Mouse (Mus musculus) MEL (cell line): ENCODE measurements around the gene Sh2d6. TPM values are rescaled to one million over a fixed set of nuclear protein-coding genes. Genes with fewer than 3 reads are reported as not detected.
A peak's percentile ranks its signal among the peaks of the same experiment; 100 is the strongest.
"Not testable (repeated sequence)": the region's sequence is repeated elsewhere in the genome, so short reads cannot be mapped to it uniquely, and the experiment has no call there.

Source experiments
- DNase-seq: peaks from one replicate; pipeline ENCODE4 v3.0.0; 2011; ENCODE audit warnings: low read depth, low spot score
- H3K27ac ChIP-seq: 2 replicates; pipeline ENCODE4 v1.5.1; 2012; ENCODE audit warnings: low read depth, mild to moderate bottlenecking, control low read depth, low read length, moderate library complexity; ENCODE audit not compliant: control insufficient read depth
- H3K27me3 ChIP-seq, 2 experiments: fragments of 150-350 bp in 1 of 2; sonication (generic) in 1 of 2; 2 replicates each; pipeline ENCODE4 v1.6.1; 2012; ENCODE audit warnings: low read length in 2 of 2, mild to moderate bottlenecking in 2 of 2, improper control_type of control experiment in 1 of 2, moderate library complexity in 1 of 2; ENCODE audit not compliant: insufficient read depth in 2 of 2, control insufficient read depth in 1 of 2
- H3K36me3 ChIP-seq, 2 experiments: 2 replicates each; pipeline ENCODE4 v1.6.1; 2012 to 2014; ENCODE audit warnings: low read length in 2 of 2, improper control_type of control experiment in 1 of 2, inconsistent platforms in 1 of 2, mild to moderate bottlenecking in 1 of 2; ENCODE audit not compliant: insufficient read depth in 2 of 2, control insufficient read depth in 1 of 2
- H3K4me1 ChIP-seq, 2 experiments: fragments of 150-350 bp in 1 of 2; sonication (generic) in 1 of 2; 2 replicates each; pipeline ENCODE4 v1.6.1; 2012; ENCODE audit warnings: low read length in 2 of 2, improper control_type of control experiment in 1 of 2, mild to moderate bottlenecking in 1 of 2; ENCODE audit not compliant: insufficient read depth in 2 of 2, control insufficient read depth in 1 of 2
- H3K4me3 ChIP-seq, 2 experiments: fragments of 150-350 bp in 1 of 2; sonication (generic) in 1 of 2; 2 replicates each; pipeline ENCODE4 v1.5.1; 2012; ENCODE audit warnings: low read depth in 2 of 2, low read length in 2 of 2, mild to moderate bottlenecking in 2 of 2, moderate library complexity in 2 of 2, control low read depth in 1 of 2, improper control_type of control experiment in 1 of 2; ENCODE audit not compliant: control insufficient read depth in 1 of 2, insufficient read depth in 1 of 2
- H3K79me2 ChIP-seq: 2 replicates; pipeline ENCODE4 v1.6.1; 2012; ENCODE audit warnings: mild to moderate bottlenecking, low read length, moderate library complexity; ENCODE audit not compliant: control insufficient read depth, poor library complexity, insufficient read depth
- H3K9ac ChIP-seq: 2 replicates; pipeline ENCODE4 v1.6.1; 2012; ENCODE audit warnings: low read depth, mild to moderate bottlenecking, control low read depth, low read length, moderate library complexity; ENCODE audit not compliant: control insufficient read depth, poor library complexity, severe bottlenecking
- H3K9me3 ChIP-seq: fragments of 150-350 bp; sonication (generic); replicated peaks from 2 replicates; pipeline ENCODE4 v1.6.1; 2012; ENCODE audit warnings: mild to moderate bottlenecking, low read length, improper control_type of control experiment, moderate library complexity; ENCODE audit not compliant: insufficient read depth
- BHLHE40 ChIP-seq: IDR thresholded peaks from 2 replicates; pipeline ENCODE4 v1.6.1; 2012; ENCODE audit warnings: low read depth, mild to moderate bottlenecking, inconsistent platforms, low read length, improper control_type of control experiment, borderline replicate concordance
- CTCF ChIP-seq, 3 experiments: IDR thresholded peaks in 2 of 3; conservative IDR thresholded peaks in 1 of 3; 2 replicates each; pipeline ENCODE4 v1.5.1; 2011 to 2012; ENCODE audit warnings: low read length in 3 of 3, low read depth in 2 of 3, mild to moderate bottlenecking in 2 of 3, improper control_type of control experiment in 1 of 3, inconsistent platforms in 1 of 3, mixed read lengths in 1 of 3, moderate library complexity in 1 of 3; ENCODE audit not compliant: control insufficient read depth in 1 of 3, insufficient read depth in 1 of 3, poor library complexity in 1 of 3, severe bottlenecking in 1 of 3
- ELF1 ChIP-seq: IDR thresholded peaks from 2 replicates; pipeline ENCODE4 v1.6.1; 2014; ENCODE audit warnings: low read depth, mild to moderate bottlenecking, inconsistent platforms, low read length, improper control_type of control experiment, moderate library complexity
- EP300 ChIP-seq, 2 experiments: IDR thresholded peaks; 2 replicates each; pipeline ENCODE4 v1.6.1; 2011; ENCODE audit warnings: improper control_type of control experiment in 2 of 2, low read length in 2 of 2, low read depth in 1 of 2, mild to moderate bottlenecking in 1 of 2
- GABPA ChIP-seq: IDR thresholded peaks from 2 replicates; pipeline ENCODE4 v1.6.1; 2012; ENCODE audit warnings: low read depth, mild to moderate bottlenecking, inconsistent platforms, low read length, improper control_type of control experiment, moderate library complexity
- KAT2A ChIP-seq: conservative IDR thresholded peaks from 2 replicates; pipeline ENCODE4 v1.6.1; 2012; ENCODE audit warnings: low read depth, low read length, improper control_type of control experiment, inconsistent platforms
- MAFK ChIP-seq: IDR thresholded peaks from 2 replicates; pipeline ENCODE4 v1.6.1; 2011; ENCODE audit warnings: low read depth, mild to moderate bottlenecking, low read length, improper control_type of control experiment, borderline replicate concordance
- MAX ChIP-seq: IDR thresholded peaks from 2 replicates; pipeline ENCODE4 v1.6.1; 2011; ENCODE audit warnings: low read length, improper control_type of control experiment
- MXI1 ChIP-seq: IDR thresholded peaks from 2 replicates; pipeline ENCODE4 v1.6.1; 2011; ENCODE audit warnings: mild to moderate bottlenecking, low read depth, low read length, improper control_type of control experiment
- MYB ChIP-seq: IDR thresholded peaks from 2 replicates; pipeline ENCODE4 v1.6.1; 2011; ENCODE audit warnings: mild to moderate bottlenecking, low read depth, low read length, improper control_type of control experiment
- NELFE ChIP-seq: IDR thresholded peaks from 2 replicates; pipeline ENCODE4 v1.6.1; 2011; ENCODE audit warnings: low read depth, low read length, improper control_type of control experiment
- NRF1 ChIP-seq: IDR thresholded peaks from 2 replicates; pipeline ENCODE4 v1.6.1; 2014; ENCODE audit warnings: low read depth, mild to moderate bottlenecking, inconsistent platforms, low read length, improper control_type of control experiment, moderate library complexity; ENCODE audit not compliant: poor library complexity, insufficient read depth, severe bottlenecking
- POLR2A ChIP-seq, 2 experiments: IDR thresholded peaks; 2 replicates each; pipeline ENCODE4 v1.6.1; 2011 to 2012; ENCODE audit warnings: low read length in 2 of 2, mild to moderate bottlenecking in 2 of 2, control low read depth in 1 of 2, improper control_type of control experiment in 1 of 2, low read depth in 1 of 2, moderate library complexity in 1 of 2; ENCODE audit not compliant: control insufficient read depth in 1 of 2, insufficient read depth in 1 of 2, poor library complexity in 1 of 2
- RAD21 ChIP-seq: IDR thresholded peaks from 2 replicates; pipeline ENCODE4 v1.6.1; 2011; ENCODE audit warnings: mild to moderate bottlenecking, low read depth, low read length, improper control_type of control experiment
- SIN3A ChIP-seq: IDR thresholded peaks from 2 replicates; pipeline ENCODE4 v1.6.1; 2012; ENCODE audit warnings: low read length, improper control_type of control experiment, inconsistent platforms
- SMC3 ChIP-seq: IDR thresholded peaks from 2 replicates; pipeline ENCODE4 v1.6.1; 2011; ENCODE audit warnings: low read depth, low read length, improper control_type of control experiment
- TAL1 ChIP-seq: IDR thresholded peaks from 2 replicates; pipeline ENCODE4 v1.6.1; 2012; ENCODE audit warnings: mild to moderate bottlenecking, inconsistent platforms, low read length, moderate library complexity, mixed read lengths
- TCF12 ChIP-seq: IDR thresholded peaks from 2 replicates; pipeline ENCODE4 v1.6.1; 2014; ENCODE audit warnings: low read depth, mild to moderate bottlenecking, inconsistent platforms, low read length, improper control_type of control experiment, moderate library complexity
- USF2 ChIP-seq, 2 experiments: IDR thresholded peaks; 2 replicates each; pipeline ENCODE4 v1.6.1; 2011 to 2012; ENCODE audit warnings: improper control_type of control experiment in 2 of 2, low read length in 2 of 2, borderline replicate concordance in 1 of 2, inconsistent platforms in 1 of 2, low read depth in 1 of 2, mild to moderate bottlenecking in 1 of 2; ENCODE audit not compliant: insufficient read depth in 1 of 2
- ZC3H11A ChIP-seq: IDR thresholded peaks from 2 replicates; pipeline ENCODE4 v1.6.1; 2012; ENCODE audit warnings: low read depth, mild to moderate bottlenecking, inconsistent platforms, low read length, improper control_type of control experiment
- ZMIZ1 ChIP-seq: IDR thresholded peaks from 2 replicates; pipeline ENCODE4 v1.6.1; 2012; ENCODE audit warnings: low read depth, mild to moderate bottlenecking, inconsistent platforms, low read length, improper control_type of control experiment, moderate library complexity
- polyA plus RNA-seq, 2 experiments: library from polyadenylated mRNA; stranded (reverse) in 1 of 2; unstranded in 1 of 2; fragments of >175 nt in 1 of 2; fragments of >200 nt in 1 of 2; gene quantifications; 2 replicates each; pipeline versions ENCODE4 v1.2.1 to v1.2.4; 2012; ENCODE audit warnings: low replicate concordance in 2 of 2, low read depth in 1 of 2; ENCODE audit not compliant: insufficient read length in 2 of 2, insufficient read depth in 1 of 2, missing spikeins in 1 of 2
- total RNA-seq: library from RNA; depleted of rRNA; stranded (reverse); fragments of 300-350 nt; gene quantifications from 2 replicates; pipeline ENCODE4 v1.2.3, GENCODE M21; 2012

Sh2d6 gene
- total and polyA plus RNA-seq, 3 experiments: 0.17 TPM; not detected in 2

GRCm38 (mm10) chr6:72534035-72534809, 12.7 kb upstream of the Sh2d6 start (continued):
- TF ChIP-seq MXI1: peak; percentile 44; the same call in 1 of the 2 replicates
- no peak; the same call in none of the 2 replicates for TF ChIP-seq RAD21
- TF ChIP-seq MAFK: no peak
- TF ChIP-seq NRF1: no peak
- no peak for TF ChIP-seq KAT2A
- no peak for TF ChIP-seq POLR2A (IDR thresholded peaks at IDR 0.05; ENCODE audit: control insufficient read depth in 1 of 2, insufficient read depth in 1 of 2, low read depth in 1 of 2, low read length in 2 of 2, poor library complexity in 1 of 2)

GRCm38 (mm10) chr6:72533555-72533954, 12.0 kb upstream of the Sh2d6 start:
- H3K27ac ChIP-seq, H3K9me3 ChIP-seq, H3K27me3 ChIP-seq, H3K9ac ChIP-seq, H3K79me2 ChIP-seq, H3K36me3 ChIP-seq, H3K4me3 ChIP-seq, DNase-seq: not testable (repeated sequence)
- peaks cover 0 to 14% of the 10 kb centered on the region in 2 experiments; a peak in 2 of 4 replicates for H3K4me1 ChIP-seq

GRCm38 (mm10) chr6:72532580-72532979, 11.1 kb upstream of the Sh2d6 start:
- Histone ChIP-seq H3K4me1 (peaks cover 0 to 9% of the 10 kb centered on the region in 2 experiments; a peak in 1 of 4 replicates), H3K27ac (no peak overlapping the region)
- TF ChIP-seq TCF12 (no peak), EP300 (IDR thresholded peaks at IDR 0.05; ENCODE audit: low read depth in 1 of 2, low read length in 2 of 2) (no peak), BHLHE40 (no peak), POLR2A (IDR thresholded peaks at IDR 0.05; ENCODE audit: control insufficient read depth in 1 of 2, insufficient read depth in 1 of 2, low read depth in 1 of 2, low read length in 2 of 2, poor library complexity in 1 of 2) (no peak), ZC3H11A (no peak), ZMIZ1 (no peak), TAL1 (no peak), SMC3 (no peak), NELFE (no peak), MYB (no peak), ELF1 (no peak), CTCF (IDR thresholded peaks at IDR 0.05 in 2 of 3, conservative IDR thresholded peaks at IDR 0.05 in 1 of 3; ENCODE audit: control insufficient read depth in 1 of 3, insufficient read depth in 1 of 3, low read depth in 2 of 3, low read length in 3 of 3, poor library complexity in 1 of 3, severe bottlenecking in 1 of 3) (no peak), MAX (no peak), USF2 (IDR thresholded peaks at IDR 0.05; ENCODE audit: borderline replicate concordance in 1 of 2, insufficient read depth in 1 of 2, low read depth in 1 of 2, low read length in 2 of 2) (no peak), SIN3A (no peak), GABPA (no peak)
- TF ChIP-seq, all 39 proteins: peak for 0
- Histone ChIP-seq H3K4me3 (no peak overlapping the region), H3K27me3 (no peaks in the 10 kb centered on the region), H3K79me2 (no peaks in the 10 kb centered on the region), H3K9me3 (no peaks in the 10 kb centered on the region), H3K9ac (no peak overlapping the region), H3K36me3 (peaks cover 0 to 7% of the 10 kb centered on the region in 2 experiments; a peak in 2 of 4 replicates)
- no peak for DNase-seq
